8 mouse cellular contexts compared by ENCODE assay signal in the genomic region with DNA sequence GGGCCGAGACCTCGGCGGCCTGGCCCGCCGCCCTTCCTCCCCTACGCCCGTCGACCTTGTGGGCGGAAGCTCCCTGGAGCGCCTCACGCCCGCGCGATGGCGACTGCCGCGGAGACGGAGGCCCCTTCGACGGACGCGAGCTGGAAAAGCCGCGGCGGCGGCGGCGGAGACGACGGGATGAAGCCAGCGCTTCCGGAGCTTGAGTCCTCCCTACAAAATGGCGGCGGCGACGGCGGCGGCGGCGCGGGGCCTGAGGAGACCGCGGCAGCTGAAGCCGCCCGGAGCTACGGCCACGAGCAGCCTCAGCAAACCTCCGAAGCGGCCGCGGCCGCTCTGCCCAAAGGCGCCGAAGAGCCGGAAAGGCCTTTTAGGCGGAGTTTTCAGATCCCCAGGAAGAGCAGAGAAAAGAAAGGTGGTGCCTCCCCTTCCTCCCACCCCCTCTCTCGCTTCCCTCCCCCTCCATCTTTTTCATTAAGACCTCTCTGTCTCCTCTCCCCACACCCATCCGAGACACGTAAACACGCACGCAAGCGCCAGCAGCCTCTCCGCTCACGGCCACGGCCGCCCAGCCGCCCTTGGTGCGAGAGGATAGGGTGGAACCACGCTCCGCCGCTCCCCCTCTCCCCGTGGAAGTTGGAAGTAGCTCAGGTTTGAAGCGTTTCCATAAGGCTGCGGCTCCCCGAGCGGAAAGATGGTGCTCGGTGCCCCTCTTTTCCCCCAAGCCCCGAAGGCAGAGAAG. TPM values are rescaled to one million over a fixed set of nuclear protein-coding genes. Genes with fewer than 3 reads are reported as not detected.
DNase-seq lines count a peak whose midpoint lies in the region; ATAC-seq and TF ChIP-seq lines count a peak whose summit lies in the region.

No protein-coding gene starts in this region.

- under 1% methylated on average over 78 of the region's 78 CpGs for WGBS in embryonic facial prominence, embryonic 11.5 days
- under 1% methylated on average over 78 of the region's 78 CpGs for WGBS in kidney, adult 2 months
- under 1% methylated on average over 65 of the region's 78 CpGs for WGBS in limb, embryonic 14.5 days
- under 1% methylated on average over 64 of the region's 78 CpGs for WGBS in midbrain, postnatal 0 days

- H3K4me2 ChIP-seq in embryonic facial prominence, embryonic 11.5 days (ENCODE audit: low read depth, low read length), result peak overlapping the region; percentile 92
- H3K4me2 ChIP-seq in limb, embryonic 14.5 days (replicated peaks; ENCODE audit: low read depth, low read length, severe bottlenecking), result peak overlapping the region; percentile 66
- H3K4me2 ChIP-seq in midbrain, postnatal 0 days (ENCODE audit: low read depth, low read length, poor library complexity, severe bottlenecking), result peak overlapping the region; percentile 91

- H3K9ac ChIP-seq in embryonic facial prominence, embryonic 11.5 days (replicated peaks; ENCODE audit: low read length), result peak overlapping the region; percentile 94
- H3K9ac ChIP-seq in limb, embryonic 14.5 days (ENCODE audit: low read depth, low read length, severe bottlenecking), result peak overlapping the region; percentile 97
- peak overlapping the region; percentile 97 for H3K9ac ChIP-seq in midbrain, postnatal 0 days (replicated peaks; ENCODE audit: low read length, poor library complexity, severe bottlenecking)

- no peaks in the 10 kb centered on the region; the same call in 1 of the 2 replicates for H3K36me3 ChIP-seq in embryonic facial prominence, embryonic 11.5 days (replicated peaks; ENCODE audit: control insufficient read depth, insufficient read depth, low read depth, low read length)
- 0 out of 2 replicates have a peak, but pooled peaks cover 1% of the 10 kb centered on the region for H3K36me3 ChIP-seq in kidney, adult 2 months (ENCODE audit: control insufficient read depth, insufficient read depth, low read length)
- peaks cover 25% of the 10 kb centered on the region for H3K36me3 ChIP-seq in limb, embryonic 14.5 days (ENCODE audit: control insufficient read depth, insufficient read depth, low read length)
- H3K36me3 ChIP-seq in midbrain, postnatal 0 days (ENCODE audit: insufficient read depth, low read length), result no peaks in the 10 kb centered on the region

- peak overlapping the region; percentile 97 for H3K27ac ChIP-seq in embryonic facial prominence, embryonic 11.5 days (replicated peaks; ENCODE audit: low read depth, low read length)
- peak overlapping the region; percentile 93 for H3K27ac ChIP-seq in kidney, adult 2 months (ENCODE audit: insufficient read depth, low read depth, low read length)
- peak overlapping the region; percentile 100 for H3K27ac ChIP-seq in limb, embryonic 14.5 days (replicated peaks; ENCODE audit: low read depth, low read length)
- peak overlapping the region; percentile 100 for H3K27ac ChIP-seq in midbrain, postnatal 0 days (ENCODE audit: low read depth, low read length)

- ATAC-seq in embryonic facial prominence, embryonic 11.5 days (replicated peaks; ENCODE audit: insufficient number of reproducible peaks, low FRiP score, low TSS enrichment, low read depth), result peak; percentile 83
- peak; percentile 81 for ATAC-seq in limb, embryonic 14.5 days (ENCODE audit: low FRiP score, low read depth)
- peak; percentile 89 for ATAC-seq in midbrain, postnatal 0 days (ENCODE audit: low FRiP score)

- peak; percentile 82 for DNase-seq in layer of hippocampus, adult 11-12 months (ENCODE audit: low spot score)
- no peak for DNase-seq in layer of hippocampus, adult 9-10 months (ENCODE audit: low spot score)
- peak; percentile 76 for DNase-seq in embryonic facial prominence, embryonic 11.5 days (ENCODE audit: low spot score)
- peak; percentile 86 to 94 for DNase-seq in heart, adult 18-20 months
- peak; percentile 91 for DNase-seq in kidney, adult 2 months
- peak; percentile 85 for DNase-seq in limb, embryonic 14.5 days (ENCODE audit: low spot score)
- peak; percentile 89 for DNase-seq in midbrain, postnatal 0 days (ENCODE audit: low spot score)
- peak; percentile 62 to 72 for DNase-seq in spleen, postnatal 14 days (ENCODE audit: low spot score in 2 of 2)

- peak overlapping the region; percentile 67 for H3K4me3 ChIP-seq in embryonic facial prominence, embryonic 11.5 days (ENCODE audit: low read depth, low read length)
- peak overlapping the region; percentile 89 for H3K4me3 ChIP-seq in kidney, adult 2 months (ENCODE audit: insufficient read depth, low read depth, low read length)
- H3K4me3 ChIP-seq in limb, embryonic 14.5 days (replicated peaks; ENCODE audit: low read length), result peak overlapping the region; percentile 60
- H3K4me3 ChIP-seq in midbrain, postnatal 0 days (ENCODE audit: low read depth, low read length), result peak overlapping the region; percentile 63

- TF ChIP-seq CTCF in kidney, adult 2 months (conservative IDR thresholded peaks at IDR 0.05; ENCODE audit: insufficient read depth, insufficient read length, low read depth, low read length), result no peak
- no peak for TF ChIP-seq CTCF in midbrain, postnatal 0 days (IDR thresholded peaks at IDR 0.05)

- TF ChIP-seq POLR2A in kidney, adult 2 months (IDR thresholded peaks at IDR 0.05; ENCODE audit: low read depth, low read length), result no peak
- TF ChIP-seq POLR2A in limb, embryonic 14.5 days (IDR thresholded peaks at IDR 0.05; ENCODE audit: borderline replicate concordance, extremely low read depth, insufficient read depth, insufficient read length), result peak; percentile 40; the same call in 1 of the 2 replicates

- no peaks in the 10 kb centered on the region; the same call in 1 of the 2 replicates for H3K27me3 ChIP-seq in embryonic facial prominence, embryonic 11.5 days (ENCODE audit: control insufficient read depth, insufficient read depth, low read length)
- no peaks in the 10 kb centered on the region for H3K27me3 ChIP-seq in kidney, adult 2 months (replicated peaks; ENCODE audit: control insufficient read depth, insufficient read depth, low read length)
- H3K27me3 ChIP-seq in limb, embryonic 14.5 days (ENCODE audit: control insufficient read depth, insufficient read depth, low read length), result no peaks in the 10 kb centered on the region
- H3K27me3 ChIP-seq in midbrain, postnatal 0 days (ENCODE audit: insufficient read depth, low read length), result no peaks in the 10 kb centered on the region

- peaks cover 2% of the 10 kb centered on the region; the same call in 1 of the 2 replicates for H3K9me3 ChIP-seq in embryonic facial prominence, embryonic 11.5 days (replicated peaks; ENCODE audit: control insufficient read depth, low read length)
- peaks cover 16% of the 10 kb centered on the region for H3K9me3 ChIP-seq in limb, embryonic 14.5 days (ENCODE audit: control insufficient read depth, low read length)
- H3K9me3 ChIP-seq in midbrain, postnatal 0 days (ENCODE audit: low read length), result no peaks in the 10 kb centered on the region

- no peaks in the 10 kb centered on the region for H3K4me1 ChIP-seq in embryonic facial prominence, embryonic 11.5 days (ENCODE audit: control insufficient read depth, insufficient read depth, low read length)
- H3K4me1 ChIP-seq in kidney, adult 2 months (ENCODE audit: control insufficient read depth, insufficient read depth, low read length), result peaks cover 7% of the 10 kb centered on the region
- H3K4me1 ChIP-seq in limb, embryonic 14.5 days (ENCODE audit: control insufficient read depth, insufficient read depth, low read length), result no peaks in the 10 kb centered on the region
- no peaks in the 10 kb centered on the region for H3K4me1 ChIP-seq in midbrain, postnatal 0 days (ENCODE audit: insufficient read depth, low read length)

RNA-seq across cellular contexts. Expression of a gene that starts 0.5 kb away (rescaled TPM):
- 8.6 and 9.7 TPM in 2 replicates for polyA plus RNA-seq in embryonic facial prominence, embryonic 11.5 days (2014; fragmentation: Nextera tagmentation; extraction: Ambion mirVana)
- 10 to 100 TPM in 1 of 2 experiments, 1 to 10 TPM in 1; 8.9 to 10.6 TPM for total RNA-seq in heart, adult 18-20 months (2021)
- polyA plus RNA-seq in kidney, adult 2 months (2012; rRNA removed), result 5.3 and 6.8 TPM in 2 replicates
- polyA plus RNA-seq in limb, embryonic 14.5 days (2012; rRNA removed), result 29.8 and 33.1 TPM in 2 replicates
- 11.1 and 11.8 TPM in 2 replicates for polyA plus RNA-seq in limb, embryonic 14.5 days (2014; fragmentation: Nextera tagmentation; extraction: Ambion mirVana)
- 32.9 and 45.7 TPM in 2 replicates for total RNA-seq in midbrain, postnatal 0 days (2014; rRNA removed)
- polyA plus RNA-seq in midbrain, postnatal 0 days (2015; fragmentation: Nextera tagmentation; extraction: Ambion mirVana), result 7.0 and 10.0 TPM in 2 replicates
